Mouse (Mus musculus) midbrain, embryonic 10.5 days (tissue): ENCODE measurements around the gene Olfr91. TPM values are rescaled to one million over a fixed set of nuclear protein-coding genes. Genes with fewer than 3 reads are reported as not detected.
A peak's percentile ranks its signal among the peaks of the same experiment; 100 is the strongest.

ENCODE experiments used
- DNase-seq: peaks from one replicate; pipeline ENCODE4 v3.0.0-alpha.2; 2017; ENCODE audit warnings: low spot score
- H3K27ac ChIP-seq: fragments of 300-500 bp; sonication (generic); replicated peaks from 2 replicates; pipeline ENCODE4 v1.5.1; 2016; ENCODE audit warnings: mild to moderate bottlenecking
- H3K27me3 ChIP-seq: fragments of 300-500 bp; sonication (generic); 2 replicates; pipeline ENCODE4 v1.6.1; 2016; ENCODE audit warnings: low read depth, mild to moderate bottlenecking; ENCODE audit not compliant: poor library complexity, severe bottlenecking
- H3K36me3 ChIP-seq: fragments of 300-500 bp; sonication (generic); 2 replicates; pipeline ENCODE4 v1.6.1; 2016; ENCODE audit warnings: mild to moderate bottlenecking, moderate library complexity
- H3K4me1 ChIP-seq: fragments of 300-500 bp; sonication (generic); 2 replicates; pipeline ENCODE4 v1.6.1; 2016
- H3K4me3 ChIP-seq: fragments of 300-500 bp; sonication (generic); 2 replicates; pipeline ENCODE4 v1.5.1; 2016; ENCODE audit warnings: mild to moderate bottlenecking, moderate library complexity
- H3K9me3 ChIP-seq: fragments of 300-500 bp; sonication (generic); replicated peaks from 2 replicates; pipeline ENCODE4 v1.6.1; 2016; ENCODE audit warnings: mild to moderate bottlenecking
- WGBS: fragments of 180-500 bp; shearing (Covaris S2); methylation state at CpG from one replicate; pipeline ENCODE4 v1.1.7; 2016; 5-methylcytosine and 5-hydroxymethylcytosine counted together
- polyA plus RNA-seq: library from polyadenylated mRNA; unstranded; fragments of >200 nt; fragmentation: Nextera tagmentation; extraction: Ambion mirVana; gene quantifications from 2 replicates; pipeline ENCODE4 v1.2.1, GENCODE M21; 2016

Olfr91 gene
- polyA plus RNA-seq, 1 experiment from 2014 or later = not detected

- H3K4me3 ChIP-seq = no peak overlapping the region
- peaks cover 69% of the 10 kb centered on the region for H3K36me3 ChIP-seq
- no peaks in the 10 kb centered on the region for H3K9me3 ChIP-seq
- DNase-seq = no peak
- no peak overlapping the region for H3K27ac ChIP-seq
- H3K27me3 ChIP-seq = no peaks in the 10 kb centered on the region
- H3K4me1 ChIP-seq = peaks cover 46% of the 10 kb centered on the region
- WGBS = 87% methylated on average over 6 of the region's 6 CpGs
Measured at GRCm38 (mm10) chr17:37075181-37075580, 22.9 kb downstream of the Olfr91 start.

DNA sequence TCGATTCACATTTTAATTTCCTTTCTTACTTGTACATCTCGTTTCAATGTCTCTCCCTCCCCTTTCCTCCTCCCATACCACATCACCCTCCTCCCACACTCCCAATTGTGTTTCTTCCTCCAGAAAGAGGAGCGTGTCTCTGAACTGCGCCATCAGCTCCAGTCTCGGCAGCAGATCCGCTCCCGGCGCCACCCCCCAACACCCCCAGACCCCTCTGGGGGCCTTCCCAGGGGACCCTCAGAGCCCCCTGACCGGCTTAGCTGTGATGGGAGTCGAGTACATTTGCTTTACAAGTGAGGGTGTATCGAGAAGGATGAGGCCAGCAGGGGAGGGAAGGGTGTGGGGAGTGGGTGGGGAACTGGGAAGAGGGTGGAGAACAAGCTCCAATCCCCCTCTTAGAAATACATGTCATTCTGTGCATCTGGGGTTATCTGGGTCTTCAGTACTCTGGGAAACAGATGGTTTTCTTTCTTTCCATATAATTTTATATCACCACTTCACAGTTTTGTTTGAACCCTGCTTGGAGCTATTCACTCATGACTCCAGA, 25.3 kb downstream of the Olfr91 start:
- Histone ChIP-seq H3K4me3 (no peak overlapping the region), H3K4me1 (peaks cover 24% of the 10 kb centered on the region), H3K36me3 (peaks cover 92% of the 10 kb centered on the region), H3K27ac (peak overlapping the region; percentile 67), H3K27me3 (no peaks in the 10 kb centered on the region), H3K9me3 (no peaks in the 10 kb centered on the region)
- WGBS = 45% methylated on average over 11 of the region's 11 CpGs
- no peak for DNase-seq

DNA sequence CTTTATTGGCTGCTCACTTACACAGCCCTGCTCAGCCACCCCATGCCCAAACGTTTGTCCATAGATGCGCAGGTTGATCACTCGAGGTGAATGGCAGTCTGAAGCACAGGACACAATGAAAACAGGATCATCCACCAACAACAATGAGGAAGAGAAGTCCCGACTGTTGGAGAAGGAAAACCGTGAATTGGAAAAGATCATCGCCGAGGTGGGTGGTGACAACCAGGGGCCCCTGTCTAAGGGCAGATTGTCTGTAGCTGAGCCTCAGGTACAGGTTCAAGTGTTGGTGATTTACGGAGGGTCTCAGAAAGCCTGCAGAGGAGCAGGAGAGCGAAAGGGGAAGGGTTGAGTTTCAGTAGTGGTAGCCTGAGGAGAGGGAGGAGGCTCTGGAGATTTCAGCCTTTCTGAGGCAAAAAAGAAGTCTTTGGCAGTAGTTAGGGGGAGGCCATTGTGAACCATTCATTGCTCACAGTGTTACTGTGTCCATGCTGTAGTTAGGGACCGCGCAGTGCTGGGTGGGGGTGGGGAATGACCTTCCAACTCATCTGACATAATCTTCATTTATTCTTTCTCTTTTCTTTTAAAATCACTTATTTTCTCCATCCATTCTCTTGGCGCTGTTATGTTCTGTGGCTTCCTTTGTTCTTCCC, 25.9 kb downstream of the Olfr91 start:
- H3K36me3 ChIP-seq = peaks cover 98% of the 10 kb centered on the region
- H3K4me1 ChIP-seq = peaks cover 24% of the 10 kb centered on the region
- H3K27ac ChIP-seq = peak overlapping the region; percentile 56
- H3K4me3 ChIP-seq = no peak overlapping the region
- H3K27me3 ChIP-seq = no peaks in the 10 kb centered on the region
- H3K9me3 ChIP-seq = no peaks in the 10 kb centered on the region
- DNase-seq = no peak
- WGBS = 69% methylated on average over 12 of the region's 12 CpGs

DNA sequence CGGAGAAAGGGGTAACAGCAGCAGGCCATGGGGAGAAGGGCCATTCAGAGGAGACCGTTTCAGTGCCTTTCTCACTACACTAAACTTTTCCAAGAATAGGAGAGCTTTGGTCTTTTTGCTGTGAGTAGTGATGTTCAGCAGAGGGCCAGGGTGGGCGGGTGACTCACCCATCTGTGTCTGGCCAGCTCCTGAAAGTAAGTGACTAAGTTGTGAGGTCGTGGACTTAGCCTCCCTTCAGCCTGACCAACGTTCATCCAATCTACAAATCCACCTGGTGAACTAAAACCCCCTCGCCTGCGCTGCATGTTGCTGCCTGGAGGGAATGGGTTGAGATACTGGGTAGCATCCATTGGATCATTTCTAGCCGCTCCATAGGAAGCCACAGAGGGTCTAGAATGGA, 28.0 kb downstream of the Olfr91 start:
- no peak overlapping the region for H3K27ac ChIP-seq
- peaks cover 99% of the 10 kb centered on the region for H3K36me3 ChIP-seq
- peaks cover 24% of the 10 kb centered on the region for H3K4me1 ChIP-seq
- H3K9me3 ChIP-seq = no peaks in the 10 kb centered on the region
- H3K4me3 ChIP-seq = no peak overlapping the region
- H3K27me3 ChIP-seq = no peaks in the 10 kb centered on the region
- 90% methylated on average over 8 of the region's 8 CpGs for WGBS
- no peak for DNase-seq

GRCm38 (mm10) chr17:37067861-37068260, 30.2 kb downstream of the Olfr91 start:
- no peak overlapping the region for H3K4me3 ChIP-seq
- DNase-seq = no peak
- H3K36me3 ChIP-seq = peaks cover 99% of the 10 kb centered on the region

DNA sequence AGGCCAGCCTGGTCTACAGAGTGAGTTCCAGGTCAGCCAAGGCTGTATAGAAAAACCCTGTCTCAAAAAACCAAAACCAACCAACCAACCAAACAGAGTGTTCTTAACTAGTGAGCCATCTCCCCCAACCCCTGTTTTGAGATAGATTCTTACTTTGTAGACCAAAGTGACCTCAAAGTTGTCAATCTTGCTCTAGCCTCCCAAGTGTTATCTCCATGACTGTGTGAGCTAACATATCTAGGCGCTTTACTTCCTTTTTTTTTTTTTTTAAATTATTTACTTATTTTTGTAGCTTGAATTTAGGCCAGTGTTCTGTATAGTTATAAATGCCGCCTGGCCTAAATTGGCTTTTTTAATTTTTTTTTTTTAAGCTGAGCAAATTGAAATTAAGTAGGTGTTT, 32.1 kb downstream of the Olfr91 start:
- Histone ChIP-seq H3K4me1 (peaks cover 11% of the 10 kb centered on the region; the same call in 1 of the 2 replicates), H3K4me3 (no peak overlapping the region), H3K27ac (no peak overlapping the region), H3K36me3 (peaks cover 99% of the 10 kb centered on the region), H3K27me3 (no peaks in the 10 kb centered on the region), H3K9me3 (no peaks in the 10 kb centered on the region)
- 93% methylated on average over 2 of the region's 2 CpGs for WGBS
- DNase-seq = no peak

More at GRCm38 (mm10) chr17:37067861-37068260, 30.2 kb downstream of the Olfr91 start:
- peaks cover 19% of the 10 kb centered on the region for H3K4me1 ChIP-seq
- WGBS = 85% methylated on average over 1 of the region's 1 CpGs
- H3K27ac ChIP-seq = no peak overlapping the region
- H3K27me3 ChIP-seq = no peaks in the 10 kb centered on the region
- H3K9me3 ChIP-seq = no peaks in the 10 kb centered on the region

- 63% methylated on average over 11 of the region's 11 CpGs for WGBS
- no peak overlapping the region for H3K27ac ChIP-seq
- peaks cover 99% of the 10 kb centered on the region for H3K36me3 ChIP-seq
- H3K9me3 ChIP-seq = no peaks in the 10 kb centered on the region
- H3K27me3 ChIP-seq = no peaks in the 10 kb centered on the region
- peaks cover 11% of the 10 kb centered on the region; the same call in 1 of the 2 replicates for H3K4me1 ChIP-seq
- H3K4me3 ChIP-seq = no peak overlapping the region
- no peak for DNase-seq
Measured at GRCm38 (mm10) chr17:37063686-37064495, 34.2 kb downstream of the Olfr91 start.

GRCm38 (mm10) chr17:37063063-37063462, 35.0 kb downstream of the Olfr91 start:
- no peak for DNase-seq
- H3K36me3 ChIP-seq = peaks cover 99% of the 10 kb centered on the region
- H3K27ac ChIP-seq = no peak overlapping the region
- whole genome bisulfite sequencing = 71% methylated on average over 10 of the region's 10 CpGs
- peaks cover 11% of the 10 kb centered on the region; the same call in 1 of the 2 replicates for H3K4me1 ChIP-seq
- no peak overlapping the region for H3K4me3 ChIP-seq
- no peaks in the 10 kb centered on the region for H3K9me3 ChIP-seq
- no peaks in the 10 kb centered on the region for H3K27me3 ChIP-seq

GRCm38 (mm10) chr17:37062101-37062641, 35.9 kb downstream of the Olfr91 start:
- no peak overlapping the region for H3K4me3 ChIP-seq
- H3K27me3 ChIP-seq = no peaks in the 10 kb centered on the region
- peaks cover 99% of the 10 kb centered on the region for H3K36me3 ChIP-seq
- no peak overlapping the region for H3K27ac ChIP-seq
- H3K4me1 ChIP-seq = peaks cover 11% of the 10 kb centered on the region; the same call in 1 of the 2 replicates
- H3K9me3 ChIP-seq = no peaks in the 10 kb centered on the region
- WGBS = 84% methylated on average over 10 of the region's 10 CpGs
- DNase-seq = no peak

- Histone ChIP-seq H3K36me3 (peaks cover 99% of the 10 kb centered on the region), H3K4me3 (no peak overlapping the region), H3K27me3 (no peaks in the 10 kb centered on the region), H3K9me3 (no peaks in the 10 kb centered on the region), H3K27ac (no peak overlapping the region), H3K4me1 (peaks cover 11% of the 10 kb centered on the region; the same call in 1 of the 2 replicates)
- no peak for DNase-seq
- WGBS = 69% methylated on average over 3 of the region's 3 CpGs
Measured at GRCm38 (mm10) chr17:37061435-37061834, 36.6 kb downstream of the Olfr91 start.

DNA sequence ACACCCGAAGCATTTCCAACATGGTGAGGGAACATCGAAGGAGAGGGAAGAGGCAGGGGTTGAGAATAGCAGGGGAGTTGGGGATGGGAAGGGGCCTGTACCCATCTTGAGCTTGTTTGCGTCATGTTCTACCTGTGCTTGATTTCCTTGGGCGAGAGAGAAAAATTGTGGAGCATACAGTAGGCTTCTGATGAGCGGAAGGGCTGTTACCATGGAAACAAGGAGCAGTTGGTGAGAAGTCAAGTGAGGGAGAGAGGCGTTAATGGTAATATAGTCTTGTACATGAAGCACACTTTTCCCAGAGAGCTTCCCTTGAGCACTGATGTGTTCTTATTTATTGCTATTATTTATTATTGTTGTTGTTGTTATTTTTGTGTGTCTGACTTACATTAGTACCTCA, 41.1 kb downstream of the Olfr91 start:
- H3K36me3 ChIP-seq = peaks cover 89% of the 10 kb centered on the region
- no peak overlapping the region for H3K27ac ChIP-seq
- H3K9me3 ChIP-seq = no peaks in the 10 kb centered on the region
- H3K27me3 ChIP-seq = no peaks in the 10 kb centered on the region
- peaks cover 6% of the 10 kb centered on the region; the same call in 1 of the 2 replicates for H3K4me1 ChIP-seq
- WGBS = 86% methylated on average over 6 of the region's 6 CpGs
- no peak overlapping the region for H3K4me3 ChIP-seq
- DNase-seq = no peak

- H3K4me3 ChIP-seq = peak overlapping the region; percentile 77
- H3K27me3 ChIP-seq = peaks cover 32% of the 10 kb centered on the region
- no peaks in the 10 kb centered on the region for H3K9me3 ChIP-seq
- H3K36me3 ChIP-seq = peaks cover 37% of the 10 kb centered on the region
- no peak overlapping the region for H3K27ac ChIP-seq
- 55% methylated on average over 4 of the region's 4 CpGs for WGBS
- H3K4me1 ChIP-seq = peaks cover 52% of the 10 kb centered on the region
- no peak for DNase-seq
Measured at GRCm38 (mm10) chr17:37051745-37052144, 46.3 kb downstream of the Olfr91 start.
